Mouse (Mus musculus) liver, postnatal 0 days (tissue): ENCODE data around the gene Tdpoz2.
"Not testable (repeated sequence)": the region's sequence is repeated elsewhere in the genome, so short reads cannot be mapped to it uniquely, and the experiment has no call there.

ENCODE experiments used
- CTCF ChIP-seq: sonication (generic); IDR thresholded peaks from 2 replicates; pipeline ENCODE4 v1.5.1; 2016; ENCODE audit warnings: antibody characterized with exemption, low read depth
- EP300 ChIP-seq: IDR thresholded peaks from 2 replicates; pipeline ENCODE4 v1.6.1; 2016; ENCODE audit warnings: antibody characterized with exemption, low read depth, mild to moderate bottlenecking

GRCm38 (mm10) chr3:93676210-93676609, 23.7 kb upstream of the Tdpoz2 start, which contains the start of gene Tdpoz1:
- TF ChIP-seq CTCF, EP300: not testable (repeated sequence)
